9 mouse cellular contexts compared by ENCODE assay signal in genomic region chr13:98588480-98588879, GRCm38 (mm10). TPM values are rescaled to one million over a fixed set of nuclear protein-coding genes. Genes with fewer than 3 reads are reported as not detected.
DNase-seq lines count a peak whose midpoint lies in the region; ATAC-seq and TF ChIP-seq lines count a peak whose summit lies in the region.
"Had no signal": no experiment of that assay in that cellular context is flagged by ENCODE, and none has a peak within 500 bp of the region (broad histone marks: within the 10 kb centered on the region; RNA-seq: fewer than 3 reads in every experiment).

No protein-coding gene starts in this region.

- WGBS in kidney, embryonic 15.5 days: 7% methylated on average over 12 of the region's 12 CpGs
- WGBS in hindbrain, embryonic 16.5 days: 5% methylated on average over 12 of the region's 12 CpGs
- WGBS in midbrain, postnatal 0 days: 3% methylated on average over 12 of the region's 12 CpGs

- TF ChIP-seq CTCF in cortical plate, adult 2 months (IDR thresholded peaks at IDR 0.05; ENCODE audit: extremely low read depth, insufficient read depth, low read length): no peak
- TF ChIP-seq CTCF in midbrain, postnatal 0 days (IDR thresholded peaks at IDR 0.05): no peak

- H3K27me3 ChIP-seq in kidney, embryonic 15.5 days: peaks cover 59% of the 10 kb centered on the region
- H3K27me3 ChIP-seq in hindbrain, embryonic 16.5 days (replicated peaks; ENCODE audit: control insufficient read depth, insufficient read depth, low read length): peaks cover 23% of the 10 kb centered on the region
- peaks cover 54% of the 10 kb centered on the region for H3K27me3 ChIP-seq in midbrain, postnatal 0 days (ENCODE audit: insufficient read depth, low read length)

- DNase-seq in kidney, adult 9 months: no peak
- DNase-seq in midbrain, postnatal 0 days (ENCODE audit: low spot score): no peak
- no peak for DNase-seq in urinary bladder, adult 18-20 months (ENCODE audit: low spot score in 2 of 2)
- no peak for DNase-seq in right cerebral cortex, postnatal 4 days

- H3K4me3 ChIP-seq in kidney, embryonic 15.5 days (replicated peaks): peak overlapping the region; percentile 47
- H3K4me3 ChIP-seq in cortical plate, adult 2 months (ENCODE audit: insufficient read depth, low read length): peak overlapping the region; percentile 35
- peak overlapping the region; percentile 43 for H3K4me3 ChIP-seq in hindbrain, embryonic 16.5 days (ENCODE audit: low read length)
- H3K4me3 ChIP-seq in midbrain, postnatal 0 days (ENCODE audit: low read depth, low read length): peak overlapping the region; percentile 40
- H3K4me3 ChIP-seq: erythroblast, embryonic 14.5 days had no signal

- peak overlapping the region; percentile 75 for H3K4me2 ChIP-seq in kidney, embryonic 15.5 days
- H3K4me2 ChIP-seq in hindbrain, embryonic 16.5 days (ENCODE audit: low read length): peak overlapping the region; percentile 61
- H3K4me2 ChIP-seq in midbrain, postnatal 0 days (ENCODE audit: low read depth, low read length, poor library complexity, severe bottlenecking): peak overlapping the region; percentile 72

- peaks cover 62% of the 10 kb centered on the region for H3K4me1 ChIP-seq in kidney, embryonic 15.5 days
- H3K4me1 ChIP-seq in cortical plate, adult 2 months (ENCODE audit: control insufficient read depth, insufficient read depth, low read length): peaks cover 2% of the 10 kb centered on the region; the same call in 1 of the 2 replicates
- H3K4me1 ChIP-seq in hindbrain, embryonic 16.5 days (ENCODE audit: control insufficient read depth, insufficient read depth, low read depth, low read length): peaks cover 9% of the 10 kb centered on the region
- 0 out of 2 replicates have a peak, but pooled peaks cover 5% of the 10 kb centered on the region for H3K4me1 ChIP-seq in midbrain, postnatal 0 days (ENCODE audit: insufficient read depth, low read length)

- peak overlapping the region; percentile 40 for H3K9ac ChIP-seq in kidney, embryonic 15.5 days
- peak overlapping the region; percentile 49 for H3K9ac ChIP-seq in hindbrain, embryonic 16.5 days (ENCODE audit: low read depth, low read length)
- 0 out of 2 replicates have a peak overlapping the region, but pooled peaks have one; percentile 39 for H3K9ac ChIP-seq in midbrain, postnatal 0 days (replicated peaks; ENCODE audit: low read length, poor library complexity, severe bottlenecking)

- H3K27ac ChIP-seq in kidney, embryonic 15.5 days: peak overlapping the region; percentile 54
- H3K27ac ChIP-seq in cortical plate, adult 2 months (ENCODE audit: insufficient read depth, low read length): no peak overlapping the region
- H3K27ac ChIP-seq in hindbrain, embryonic 16.5 days (ENCODE audit: low read depth, low read length): no peak overlapping the region
- H3K27ac ChIP-seq in midbrain, postnatal 0 days (ENCODE audit: low read depth, low read length): no peak overlapping the region

- no peak for ATAC-seq in kidney, embryonic 15.5 days (replicated peaks; ENCODE audit: low FRiP score)
- ATAC-seq in hindbrain, embryonic 16.5 days: no peak; the same call in 1 of the 2 replicates
- no peak for ATAC-seq in midbrain, postnatal 0 days (ENCODE audit: low FRiP score)
- ATAC-seq in frontal cortex, adult (ENCODE audit: low TSS enrichment): no peak

- no peaks in the 10 kb centered on the region for H3K36me3 ChIP-seq in kidney, embryonic 15.5 days
- H3K36me3 ChIP-seq in hindbrain, embryonic 16.5 days (ENCODE audit: control insufficient read depth, insufficient read depth, low read length): no peaks in the 10 kb centered on the region
- no peaks in the 10 kb centered on the region for H3K36me3 ChIP-seq in midbrain, postnatal 0 days (ENCODE audit: insufficient read depth, low read length)

- TF ChIP-seq POLR2A in cortical plate, adult 2 months (IDR thresholded peaks at IDR 0.05; ENCODE audit: extremely low read depth, insufficient read depth, low read length): no peak

- H3K9me3 ChIP-seq in kidney, embryonic 15.5 days (replicated peaks): no peaks in the 10 kb centered on the region
- H3K9me3 ChIP-seq in hindbrain, embryonic 16.5 days (ENCODE audit: control insufficient read depth, low read length): no peaks in the 10 kb centered on the region
- no peaks in the 10 kb centered on the region for H3K9me3 ChIP-seq in midbrain, postnatal 0 days (ENCODE audit: low read length)

RNA-seq across cellular contexts. Expression of gene Tmem174, which starts 48.7 kb away (rescaled TPM):
- polyA plus RNA-seq in kidney, embryonic 15.5 days (2015; fragmentation: Nextera tagmentation; extraction: Ambion mirVana): 21.1 and 22.4 TPM in 2 replicates
- 0.19 and 0.25 TPM in 2 replicates for polyA plus RNA-seq in cortical plate, adult 2 months (2012; rRNA removed)
- polyA plus RNA-seq in hindbrain, embryonic 16.5 days (2015; fragmentation: Nextera tagmentation; extraction: Ambion mirVana): 0.06 TPM in 1 of 2 replicates, not detected in the other
- not detected in 2 replicates for total RNA-seq in midbrain, postnatal 0 days (2014; rRNA removed)
- not detected in 2 replicates for polyA plus RNA-seq in midbrain, postnatal 0 days (2015; fragmentation: Nextera tagmentation; extraction: Ambion mirVana)
- polyA plus RNA-seq: erythroblast, embryonic 14.5 days had no signal

Comparison
In these comparisons a context has a peak if more than half of its experiments do, and no peak if none do; other contexts are left out.
1. RNA of gene Tmem174, which starts 48.7 kb away (polyA plus RNA-seq): 21.1 to 22.4 TPM in kidney, embryonic 15.5 days; 0.19 to 0.25 TPM in cortical plate, adult 2 months, 0.06 TPM in hindbrain, embryonic 16.5 days and not detected in midbrain, postnatal 0 days; every median in the first group is over 10 times any median in the second.
2. Peak in every context shown above with its lines, with median percentiles within 50 percentile points of each other: H3K4me2 ChIP-seq, H3K4me3 ChIP-seq and H3K9ac ChIP-seq.